Mouse (Mus musculus): Measurements from ENCODE around the gene Tmem41b. TPM values are rescaled to one million over a fixed set of nuclear protein-coding genes. Genes with fewer than 3 reads are reported as not detected.

Gene Tmem41b
- polyA plus RNA-seq, 1 experiment from 2014 or later: 69.5 TPM

DNA sequence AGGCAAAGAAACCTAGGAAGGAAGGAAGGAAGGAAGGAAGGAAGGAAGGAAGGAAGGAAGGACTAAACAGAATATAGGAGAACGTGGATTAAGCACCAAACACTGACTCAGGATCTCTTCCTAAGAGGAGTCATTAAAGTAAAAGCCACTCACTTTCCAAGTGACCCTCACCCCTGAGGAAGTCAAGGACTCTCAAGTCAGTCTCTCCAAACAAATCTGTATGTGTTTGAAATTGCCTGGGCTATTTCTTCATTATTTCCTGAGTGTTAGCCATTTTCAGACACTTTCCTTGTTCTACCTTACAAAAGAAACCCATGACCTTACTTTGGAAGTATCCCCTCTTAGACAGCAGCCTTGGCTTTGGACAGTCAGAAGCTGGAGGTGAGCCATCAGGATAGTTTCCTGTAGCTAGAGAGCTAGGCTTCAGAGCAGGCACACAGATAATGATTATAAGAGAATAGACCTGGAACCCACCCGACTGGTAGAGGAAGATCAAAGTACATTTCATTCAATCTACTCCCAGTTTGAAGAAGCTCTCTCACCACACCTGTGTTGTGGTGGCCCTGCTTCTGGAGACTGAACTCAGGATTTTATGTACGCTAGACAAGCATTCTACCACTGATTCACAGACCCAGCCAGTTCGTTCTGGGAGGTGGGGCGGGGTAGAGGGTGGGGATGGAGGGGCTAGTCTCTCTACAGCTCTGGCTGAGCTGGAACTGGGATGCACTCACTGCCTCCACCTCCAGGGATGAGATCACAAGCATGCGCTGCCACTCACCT is 31.9 kb downstream of the Tmem41b start:
- H3K36me3 ChIP-seq (ENCODE audit: poor library complexity, severe bottlenecking): no peaks in the 10 kb centered on the region
- H3K4me3 ChIP-seq: no peak overlapping the region
- WGBS: 70% methylated on average over 6 of the region's 6 CpGs
- no peak overlapping the region for H3K9ac ChIP-seq
- H3K27me3 ChIP-seq: no peaks in the 10 kb centered on the region
- no peak overlapping the region for H3K27ac ChIP-seq
- no peak for ATAC-seq
- H3K9me3 ChIP-seq (replicated peaks): no peaks in the 10 kb centered on the region
- no peak overlapping the region for H3K4me2 ChIP-seq
- peaks cover 46% of the 10 kb centered on the region for H3K4me1 ChIP-seq

- Histone ChIP-seq H3K9ac (no peak overlapping the region), H3K4me3 (no peak overlapping the region), H3K36me3 (ENCODE audit: poor library complexity, severe bottlenecking) (no peaks in the 10 kb centered on the region), H3K27ac (no peak overlapping the region), H3K4me1 (peaks cover 23% of the 10 kb centered on the region), H3K27me3 (no peaks in the 10 kb centered on the region), H3K4me2 (no peak overlapping the region), H3K9me3 (replicated peaks) (no peaks in the 10 kb centered on the region)
- 81% methylated on average over 4 of the region's 4 CpGs for WGBS
- no peak for ATAC-seq
Measured at GRCm38 (mm10) chr7:109951297-109951696, 35.4 kb downstream of the Tmem41b start.

DNA sequence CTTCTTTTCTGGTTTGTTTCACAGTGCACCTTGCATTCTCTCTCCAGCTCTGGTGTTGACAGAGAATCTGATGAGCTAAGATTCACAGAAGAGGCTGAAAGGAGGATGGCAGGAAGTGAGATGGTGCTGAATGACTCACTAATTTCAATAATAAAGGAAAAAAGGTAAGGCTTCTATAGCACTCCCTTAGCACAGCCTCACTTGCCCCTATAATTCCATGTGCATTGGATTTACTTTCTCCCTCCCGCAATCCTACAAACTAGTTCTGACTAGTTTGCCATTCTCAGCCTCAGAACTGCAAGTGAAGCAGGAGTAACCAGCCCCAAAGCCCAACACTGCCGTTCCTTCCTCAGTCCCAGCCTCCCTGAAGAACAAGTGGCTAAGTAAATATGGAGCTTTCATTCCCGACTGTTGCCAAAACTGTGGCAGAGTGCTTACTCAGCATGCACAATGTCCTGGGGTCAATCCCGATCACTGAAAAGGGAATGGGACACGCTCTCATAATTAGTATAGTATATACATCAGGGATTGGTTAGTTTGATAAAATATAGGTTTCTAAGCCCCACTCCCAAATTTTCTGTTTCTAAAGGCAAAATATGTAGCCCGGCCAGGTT is 42.2 kb downstream of the Tmem41b start:
- peaks cover 14% of the 10 kb centered on the region for H3K4me1 ChIP-seq
- H3K9ac ChIP-seq: no peak overlapping the region
- no peaks in the 10 kb centered on the region for H3K9me3 ChIP-seq (replicated peaks)
- ATAC-seq: no peak
- no peak overlapping the region for H3K4me2 ChIP-seq
- 71% methylated on average over 6 of the region's 6 CpGs for whole genome bisulfite sequencing
- H3K4me3 ChIP-seq: no peak overlapping the region
- H3K27ac ChIP-seq: no peak overlapping the region
- H3K36me3 ChIP-seq (ENCODE audit: poor library complexity, severe bottlenecking): 0 out of 2 replicates have a peak, but pooled peaks cover 4% of the 10 kb centered on the region
- H3K27me3 ChIP-seq: no peaks in the 10 kb centered on the region

DNA sequence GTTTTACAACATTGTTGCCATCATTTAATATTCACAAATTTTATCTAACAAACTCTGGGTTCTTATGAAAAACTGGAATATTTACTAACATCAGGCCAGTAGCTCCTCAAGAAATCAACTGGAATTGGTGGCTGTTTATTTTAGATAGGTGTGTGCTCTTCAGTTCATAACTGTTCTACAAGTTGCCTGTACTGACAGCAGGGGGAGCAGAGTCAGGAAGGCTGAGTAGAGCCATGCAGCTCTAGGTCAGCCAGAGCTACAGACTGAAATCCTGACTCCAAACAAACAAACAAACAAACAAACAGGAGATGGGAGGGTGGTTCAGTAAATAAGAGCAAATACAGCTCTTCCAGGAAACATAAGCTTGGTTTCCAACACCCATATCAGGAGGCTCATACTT is 57.1 kb downstream of the Tmem41b start:
- no peak overlapping the region for H3K4me2 ChIP-seq
- H3K27me3 ChIP-seq: no peaks in the 10 kb centered on the region
- 0 out of 2 replicates have a peak, but pooled peaks cover 9% of the 10 kb centered on the region for H3K4me1 ChIP-seq
- no peak overlapping the region for H3K9ac ChIP-seq
- ATAC-seq: no peak
- no peak overlapping the region for H3K27ac ChIP-seq
- peaks cover 76% of the 10 kb centered on the region for H3K36me3 ChIP-seq (ENCODE audit: poor library complexity, severe bottlenecking)
- H3K9me3 ChIP-seq (replicated peaks): no peaks in the 10 kb centered on the region
- H3K4me3 ChIP-seq: no peak overlapping the region

DNA sequence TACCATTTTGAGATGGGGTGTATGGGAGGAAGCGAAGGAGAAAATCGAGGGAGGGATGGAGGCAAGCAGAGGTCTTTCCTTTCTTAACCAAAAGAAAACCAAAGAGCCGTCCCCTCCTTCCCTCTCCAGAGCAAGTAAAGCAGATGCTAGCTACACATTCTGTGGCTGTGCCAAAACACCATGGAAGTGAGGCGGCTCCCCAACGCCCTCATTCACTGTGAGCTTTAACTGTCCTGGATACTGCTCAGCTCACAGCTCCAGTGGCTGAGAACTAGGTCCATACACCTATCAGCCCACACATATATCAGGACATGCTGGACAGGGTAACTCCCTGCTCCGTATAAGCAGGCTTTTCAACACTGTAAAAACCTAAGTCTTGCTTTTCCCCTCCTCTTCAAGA is 58.4 kb downstream of the Tmem41b start:
- ATAC-seq: no peak
- Histone ChIP-seq H3K36me3 (ENCODE audit: poor library complexity, severe bottlenecking) (peaks cover 77% of the 10 kb centered on the region), H3K4me3 (no peak overlapping the region), H3K9ac (no peak overlapping the region), H3K27me3 (no peaks in the 10 kb centered on the region), H3K27ac (no peak overlapping the region), H3K4me2 (no peak overlapping the region), H3K9me3 (replicated peaks) (no peaks in the 10 kb centered on the region), H3K4me1 (0 out of 2 replicates have a peak, but pooled peaks cover 9% of the 10 kb centered on the region)
- 89% methylated on average over 6 of the region's 6 CpGs for WGBS

GRCm38 (mm10) chr7:109924965-109925364 is 61.8 kb downstream of the Tmem41b start:
- H3K9ac ChIP-seq: no peak overlapping the region
- H3K4me2 ChIP-seq: no peak overlapping the region
- H3K4me1 ChIP-seq: 0 out of 2 replicates have a peak, but pooled peaks cover 9% of the 10 kb centered on the region
- H3K27me3 ChIP-seq: no peaks in the 10 kb centered on the region
- 86% methylated on average over 2 of the region's 2 CpGs for WGBS
- H3K36me3 ChIP-seq (ENCODE audit: poor library complexity, severe bottlenecking): peaks cover 85% of the 10 kb centered on the region
- H3K27ac ChIP-seq: no peak overlapping the region
- ATAC-seq: no peak
- no peaks in the 10 kb centered on the region for H3K9me3 ChIP-seq (replicated peaks)
- H3K4me3 ChIP-seq: no peak overlapping the region

- 95% methylated on average over 4 of the region's 4 CpGs for WGBS
- H3K36me3 ChIP-seq (ENCODE audit: poor library complexity, severe bottlenecking): peaks cover 91% of the 10 kb centered on the region
- no peak for ATAC-seq
- no peaks in the 10 kb centered on the region for H3K27me3 ChIP-seq
- no peak overlapping the region for H3K4me2 ChIP-seq
- no peaks in the 10 kb centered on the region for H3K9me3 ChIP-seq (replicated peaks)
- H3K4me1 ChIP-seq: 0 out of 2 replicates have a peak, but pooled peaks cover 9% of the 10 kb centered on the region
- no peak overlapping the region for H3K4me3 ChIP-seq
- no peak overlapping the region for H3K9ac ChIP-seq
- H3K27ac ChIP-seq: no peak overlapping the region
Measured at GRCm38 (mm10) chr7:109922889-109923288, 63.8 kb downstream of the Tmem41b start.

Other genes with a start within 250 kb of the Tmem41b start
- 62.8 and 67.0 TPM in 2 replicates for gene Tmem9b, start 234.1 kb downstream of the Tmem41b start, polyA plus RNA-seq (2015; fragmentation: Nextera tagmentation; extraction: Ambion mirVana)
- 2.7 TPM in 2 replicates for gene Nrip3, start 204.9 kb downstream of the Tmem41b start, polyA plus RNA-seq (2015; fragmentation: Nextera tagmentation; extraction: Ambion mirVana)
- gene Scube2, start 121.2 kb downstream of the Tmem41b start, polyA plus RNA-seq (2015; fragmentation: Nextera tagmentation; extraction: Ambion mirVana): 0.77 and 0.79 TPM in 2 replicates
- gene Dennd5a, start 26.5 kb downstream of the Tmem41b start, polyA plus RNA-seq (2015; fragmentation: Nextera tagmentation; extraction: Ambion mirVana): 47.9 and 49.3 TPM in 2 replicates
- 45.8 and 51.1 TPM in 2 replicates for gene Ipo7, start 31.3 kb upstream of the Tmem41b start, polyA plus RNA-seq (2015; fragmentation: Nextera tagmentation; extraction: Ambion mirVana)
- gene Zfp143, start 74.3 kb upstream of the Tmem41b start, polyA plus RNA-seq (2015; fragmentation: Nextera tagmentation; extraction: Ambion mirVana): 27.2 and 27.6 TPM in 2 replicates
- 16.2 and 17.7 TPM in 2 replicates for gene Wee1, start 135.1 kb upstream of the Tmem41b start, polyA plus RNA-seq (2015; fragmentation: Nextera tagmentation; extraction: Ambion mirVana)
- gene Swap70, start 234.8 kb upstream of the Tmem41b start, polyA plus RNA-seq (2015; fragmentation: Nextera tagmentation; extraction: Ambion mirVana): 14.3 and 16.3 TPM in 2 replicates

Measured in forebrain, embryonic 13.5 days (tissue).